Mouse (Mus musculus): ENCODE measurements around the gene Myadm. TPM values are rescaled to one million over a fixed set of nuclear protein-coding genes. Genes with fewer than 3 reads are reported as not detected.
A peak's percentile ranks its signal among the peaks of the same experiment; 100 is the strongest.

The Myadm gene
- polyA plus RNA-seq, 2 experiments = 21.5 to 23.1 TPM

DNA sequence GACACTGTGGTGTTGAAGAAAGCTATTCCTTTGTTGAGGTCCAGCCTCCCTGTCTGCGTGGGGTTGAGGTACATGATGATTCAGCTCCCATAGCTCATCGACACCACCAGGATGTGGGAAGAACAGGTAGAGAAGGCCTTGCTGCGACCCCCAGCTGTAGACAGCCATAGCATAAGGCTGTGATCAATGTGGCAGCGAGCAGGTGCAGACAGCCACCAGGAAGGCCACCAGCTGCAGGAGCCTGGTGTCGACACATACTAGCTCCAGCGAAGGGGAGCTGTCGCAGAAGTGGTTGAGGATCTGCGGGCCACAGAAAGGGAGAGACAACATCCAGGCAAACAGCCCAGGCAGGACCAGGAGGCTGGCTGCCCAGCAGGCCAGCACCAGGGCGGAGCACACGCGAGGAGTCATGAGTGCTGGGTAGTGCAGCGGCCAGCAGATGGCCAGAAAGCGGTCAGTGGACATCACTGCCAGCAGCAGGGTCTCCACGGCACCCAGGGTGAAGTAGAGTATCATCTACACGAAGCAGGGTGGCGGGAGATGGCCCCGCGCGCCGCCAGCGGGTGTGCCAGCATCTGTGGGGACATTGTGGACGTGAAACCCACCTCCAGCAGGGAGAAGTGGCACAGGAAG lies 24.4 kb upstream of the Myadm start:
- H3K4me2 ChIP-seq (ENCODE audit: low read depth) = 0 out of 2 replicates have a peak overlapping the region, but pooled peaks have one; percentile 11
- WGBS (ENCODE audit: insufficient replicate concordance) = 32% methylated on average over 20 of the region's 22 CpGs
- ATAC-seq (ENCODE audit: insufficient read depth) = no peak

DNA sequence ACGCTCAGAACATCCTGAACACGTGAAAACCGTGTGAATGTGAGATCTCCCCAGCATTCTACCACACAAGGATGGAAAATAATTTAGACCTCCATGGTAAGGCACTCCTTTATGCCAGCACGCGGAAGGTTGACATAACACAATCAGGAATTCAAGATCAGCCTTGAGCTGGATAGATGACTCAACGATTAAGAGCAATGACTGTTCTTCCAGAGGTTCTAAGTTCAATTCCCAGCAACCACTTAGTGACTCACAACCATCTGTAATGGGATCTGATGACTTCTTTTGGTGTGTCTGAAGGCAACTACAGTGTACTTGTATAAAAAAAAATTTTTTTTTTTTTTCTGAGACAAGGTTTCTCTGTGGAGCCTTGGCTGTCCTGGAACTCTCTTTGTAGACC lies 23.6 kb upstream of the Myadm start:
- ATAC-seq (ENCODE audit: insufficient read depth) = no peak
- H3K27me3 ChIP-seq (ENCODE audit: control insufficient read depth, insufficient read depth, low read length) = peaks cover 5% of the 10 kb centered on the region; the same call in 1 of the 2 replicates
- H3K9ac ChIP-seq (replicated peaks) = no peak overlapping the region
- DNase-seq (ENCODE audit: low read depth in 3 of 3, low spot score in 3 of 3) = no peak
- no peaks in the 10 kb centered on the region for H3K36me3 ChIP-seq (replicated peaks; ENCODE audit: control insufficient read depth, insufficient read depth, low read depth)
- no peak overlapping the region for H3K4me3 ChIP-seq (ENCODE audit: insufficient read depth in 1 of 2, low read depth in 2 of 2, low read length in 2 of 2)
- H3K4me1 ChIP-seq (replicated peaks; ENCODE audit: control insufficient read depth in 2 of 2, insufficient read depth in 2 of 2, low read length in 1 of 2) = no peaks in the 10 kb centered on the region
- no peak for TF ChIP-seq EP300 (IDR thresholded peaks at IDR 0.05; ENCODE audit: low read depth)
- no peak for TF ChIP-seq CTCF (IDR thresholded peaks at IDR 0.05; ENCODE audit: low read depth)
- H3K27ac ChIP-seq = no peak overlapping the region
- WGBS (ENCODE audit: insufficient replicate concordance) = 46% methylated on average over 6 of the region's 6 CpGs
- H3K4me2 ChIP-seq (ENCODE audit: low read depth) = no peak overlapping the region
- H3K9me3 ChIP-seq (ENCODE audit: control insufficient read depth, low read length) = no peaks in the 10 kb centered on the region

More for the DNA sequence above, 24.4 kb upstream of the Myadm start:
- no peaks in the 10 kb centered on the region for H3K4me1 ChIP-seq (replicated peaks; ENCODE audit: control insufficient read depth in 2 of 2, insufficient read depth in 2 of 2, low read length in 1 of 2)
- no peak overlapping the region for H3K4me3 ChIP-seq (ENCODE audit: insufficient read depth in 1 of 2, low read depth in 2 of 2, low read length in 2 of 2)
- TF ChIP-seq EP300 (IDR thresholded peaks at IDR 0.05; ENCODE audit: low read depth) (no peak), CTCF (IDR thresholded peaks at IDR 0.05; ENCODE audit: low read depth) (peak; percentile 12; the same call in 1 of the 2 replicates)
- H3K36me3 ChIP-seq (replicated peaks; ENCODE audit: control insufficient read depth, insufficient read depth, low read depth) = no peaks in the 10 kb centered on the region
- peaks cover 5% of the 10 kb centered on the region; the same call in 1 of the 2 replicates for H3K27me3 ChIP-seq (ENCODE audit: control insufficient read depth, insufficient read depth, low read length)
- H3K9ac ChIP-seq (replicated peaks) = no peak overlapping the region
- no peaks in the 10 kb centered on the region for H3K9me3 ChIP-seq (ENCODE audit: control insufficient read depth, low read length)
- DNase-seq (ENCODE audit: low read depth in 3 of 3, low spot score in 3 of 3) = no peak
- no peak overlapping the region for H3K27ac ChIP-seq

DNA sequence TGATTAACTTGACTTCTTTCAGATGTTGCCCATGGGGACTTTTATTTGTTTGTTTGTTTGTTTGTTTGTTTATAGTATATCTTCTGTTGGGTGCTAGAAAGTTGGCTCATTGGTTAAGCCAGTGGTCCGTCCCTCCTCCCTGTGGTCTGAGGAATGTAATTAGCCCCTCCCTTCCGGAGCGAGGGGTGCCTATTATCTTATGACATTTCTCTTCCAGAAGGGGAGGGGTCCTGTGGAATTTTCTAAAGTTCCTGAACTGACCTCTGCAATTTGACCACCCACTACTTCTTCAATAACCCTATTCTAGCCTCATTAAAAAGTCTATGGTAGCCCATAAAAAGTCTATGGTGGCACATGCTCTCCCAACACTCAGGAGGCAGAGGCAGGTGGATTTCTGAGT lies 21.6 kb upstream of the Myadm start:
- 60% methylated on average over 3 of the region's 3 CpGs for WGBS (ENCODE audit: insufficient replicate concordance)
- Histone ChIP-seq H3K36me3 (replicated peaks; ENCODE audit: control insufficient read depth, insufficient read depth, low read depth) (no peaks in the 10 kb centered on the region), H3K4me1 (replicated peaks; ENCODE audit: control insufficient read depth in 2 of 2, insufficient read depth in 2 of 2, low read length in 1 of 2) (no peaks in the 10 kb centered on the region), H3K27me3 (ENCODE audit: control insufficient read depth, insufficient read depth, low read length) (peaks cover 5% of the 10 kb centered on the region; the same call in 1 of the 2 replicates), H3K4me3 (ENCODE audit: insufficient read depth in 1 of 2, low read depth in 2 of 2, low read length in 2 of 2) (no peak overlapping the region), H3K27ac (no peak overlapping the region), H3K4me2 (ENCODE audit: low read depth) (no peak overlapping the region), H3K9me3 (ENCODE audit: control insufficient read depth, low read length) (no peaks in the 10 kb centered on the region), H3K9ac (replicated peaks) (no peak overlapping the region)
- DNase-seq (ENCODE audit: low read depth in 3 of 3, low spot score in 3 of 3) = no peak
- ATAC-seq (ENCODE audit: insufficient read depth) = no peak
- TF ChIP-seq CTCF (IDR thresholded peaks at IDR 0.05; ENCODE audit: low read depth) (no peak), EP300 (IDR thresholded peaks at IDR 0.05; ENCODE audit: low read depth) (no peak)

DNA sequence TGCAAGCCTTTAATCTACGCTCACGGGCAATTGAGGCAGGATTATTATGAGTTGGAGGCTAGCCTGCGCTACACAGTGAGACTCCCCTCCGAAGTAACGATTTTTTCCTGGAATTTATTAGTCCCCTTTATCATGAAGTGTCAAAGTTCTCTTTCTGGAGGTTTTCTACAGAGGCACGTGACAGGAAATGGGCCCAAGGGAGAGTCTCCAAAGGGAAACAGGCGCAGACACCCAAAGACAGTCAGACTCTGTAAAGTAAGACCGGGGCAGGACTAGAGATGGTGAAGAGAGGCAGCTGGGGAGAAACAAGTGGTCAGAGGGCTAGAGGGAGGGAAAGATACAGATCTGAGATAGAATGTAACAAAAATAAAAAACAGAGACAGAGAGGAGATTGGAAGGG lies 21.0 kb upstream of the Myadm start:
- ATAC-seq (ENCODE audit: insufficient read depth) (no peak), DNase-seq (ENCODE audit: low read depth in 3 of 3, low spot score in 3 of 3) (no peak)
- Histone ChIP-seq H3K9ac (replicated peaks) (no peak overlapping the region), H3K36me3 (replicated peaks; ENCODE audit: control insufficient read depth, insufficient read depth, low read depth) (no peaks in the 10 kb centered on the region), H3K27me3 (ENCODE audit: control insufficient read depth, insufficient read depth, low read length) (peaks cover 5% of the 10 kb centered on the region; the same call in 1 of the 2 replicates), H3K4me2 (ENCODE audit: low read depth) (no peak overlapping the region), H3K27ac (no peak overlapping the region), H3K9me3 (ENCODE audit: control insufficient read depth, low read length) (no peaks in the 10 kb centered on the region), H3K4me3 (ENCODE audit: insufficient read depth in 1 of 2, low read depth in 2 of 2, low read length in 2 of 2) (no peak overlapping the region), H3K4me1 (replicated peaks; ENCODE audit: control insufficient read depth in 2 of 2, insufficient read depth in 2 of 2, low read length in 1 of 2) (no peaks in the 10 kb centered on the region)
- 35% methylated on average over 8 of the region's 8 CpGs for WGBS (ENCODE audit: insufficient replicate concordance)
- TF ChIP-seq CTCF (IDR thresholded peaks at IDR 0.05; ENCODE audit: low read depth) (no peak), EP300 (IDR thresholded peaks at IDR 0.05; ENCODE audit: low read depth) (no peak)

DNA sequence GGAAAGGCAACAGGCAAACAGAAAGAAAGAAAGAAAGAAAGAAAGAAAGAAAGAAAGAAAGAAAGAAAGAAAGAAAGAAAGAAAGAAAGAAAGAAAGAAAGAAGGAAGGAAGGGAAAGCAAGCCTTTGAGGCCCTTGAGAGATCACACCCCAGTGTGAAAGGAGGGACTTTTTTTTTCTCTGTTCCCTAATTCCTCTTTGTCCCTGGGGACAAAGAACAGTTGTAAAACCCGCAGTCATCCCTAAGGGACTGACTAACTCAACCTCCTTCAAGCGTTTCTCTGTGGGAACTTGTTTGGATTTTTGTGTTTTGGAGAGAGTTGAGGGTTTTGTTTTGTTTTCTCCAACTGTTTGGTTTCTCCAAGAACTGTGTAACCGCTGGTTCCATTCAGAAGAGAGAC lies 20.6 kb upstream of the Myadm start:
- TF ChIP-seq CTCF (IDR thresholded peaks at IDR 0.05; ENCODE audit: low read depth) = no peak
- no peak for TF ChIP-seq EP300 (IDR thresholded peaks at IDR 0.05; ENCODE audit: low read depth)
- Histone ChIP-seq H3K4me1 (replicated peaks; ENCODE audit: control insufficient read depth in 2 of 2, insufficient read depth in 2 of 2, low read length in 1 of 2) (no peaks in the 10 kb centered on the region), H3K4me2 (ENCODE audit: low read depth) (no peak overlapping the region), H3K9me3 (ENCODE audit: control insufficient read depth, low read length) (no peaks in the 10 kb centered on the region), H3K9ac (replicated peaks) (no peak overlapping the region), H3K36me3 (replicated peaks; ENCODE audit: control insufficient read depth, insufficient read depth, low read depth) (no peaks in the 10 kb centered on the region), H3K27ac (no peak overlapping the region), H3K4me3 (ENCODE audit: insufficient read depth in 1 of 2, low read depth in 2 of 2, low read length in 2 of 2) (no peak overlapping the region), H3K27me3 (ENCODE audit: control insufficient read depth, insufficient read depth, low read length) (peaks cover 5% of the 10 kb centered on the region; the same call in 1 of the 2 replicates)
- 31% methylated on average over 3 of the region's 3 CpGs for WGBS (ENCODE audit: insufficient replicate concordance)
- DNase-seq (ENCODE audit: low read depth in 3 of 3, low spot score in 3 of 3) (no peak), ATAC-seq (ENCODE audit: insufficient read depth) (no peak)

Data from liver, embryonic 14.5 days (tissue).